In genomic region chr15:12586154-12586553, GRCm38 (mm10) we compare ENCODE assay signal across 8 mouse cellular contexts.
DNase-seq lines count a peak whose midpoint lies in the region; ATAC-seq lines count a peak whose summit lies in the region.

No protein-coding gene starts in this region.

- 5% methylated on average over 5 of the region's 5 CpGs for WGBS in hindbrain, embryonic 10.5 days
- WGBS in lung, embryonic 15.5 days, result 2% methylated on average over 5 of the region's 5 CpGs

- no peaks in the 10 kb centered on the region for H3K36me3 ChIP-seq in hindbrain, embryonic 10.5 days
- H3K36me3 ChIP-seq in lung, embryonic 15.5 days, result no peaks in the 10 kb centered on the region

- H3K27ac ChIP-seq in hindbrain, embryonic 10.5 days, result no peak overlapping the region
- no peak overlapping the region for H3K27ac ChIP-seq in lung, embryonic 15.5 days

- no peaks in the 10 kb centered on the region for H3K4me1 ChIP-seq in hindbrain, embryonic 10.5 days (replicated peaks)
- H3K4me1 ChIP-seq in lung, embryonic 15.5 days, result no peaks in the 10 kb centered on the region

- H3K9ac ChIP-seq in lung, embryonic 15.5 days, result no peak overlapping the region

- peak; percentile 94 for ATAC-seq in frontal cortex, adult (ENCODE audit: low TSS enrichment)
- ATAC-seq in lung, embryonic 15.5 days (ENCODE audit: borderline replicate concordance, extremely low read depth, low FRiP score, low TSS enrichment), result peak; percentile 78; the same call in 1 of the 2 replicates

- no peak overlapping the region for H3K4me3 ChIP-seq in hindbrain, embryonic 10.5 days
- no peak overlapping the region for H3K4me3 ChIP-seq in lung, embryonic 15.5 days

- H3K27me3 ChIP-seq in hindbrain, embryonic 10.5 days (ENCODE audit: insufficient read depth, poor library complexity, severe bottlenecking), result no peaks in the 10 kb centered on the region; the same call in 1 of the 2 replicates
- H3K27me3 ChIP-seq in lung, embryonic 15.5 days, result no peaks in the 10 kb centered on the region

- DNase-seq in NIH3T3 (ENCODE audit: low read depth), result peak; percentile 75
- DNase-seq in cerebellum, adult 8-10 months, result peak; percentile 31
- DNase-seq in hindbrain, embryonic 10.5 days (ENCODE audit: low spot score), result peak; percentile 70
- peak; percentile 52 to 73 for DNase-seq in layer of hippocampus, adult 8-10 months (ENCODE audit: low spot score in 2 of 2)
- DNase-seq in ovary, postnatal 14 days (ENCODE audit: low spot score), result peak; percentile 55
- DNase-seq in thymus, postnatal 4 days, result peak; percentile 69

- no peak overlapping the region for H3K4me2 ChIP-seq in lung, embryonic 15.5 days

- no peaks in the 10 kb centered on the region for H3K9me3 ChIP-seq in hindbrain, embryonic 10.5 days
- H3K9me3 ChIP-seq in lung, embryonic 15.5 days, result no peaks in the 10 kb centered on the region
